Mouse (Mus musculus) heart, adult 11 months (tissue): ENCODE results near the gene Nlrc4.

Experiments used
- DNase-seq: peaks from one replicate; pipeline ENCODE4 v3.0.0; 2022

The Nlrc4 gene

DNA sequence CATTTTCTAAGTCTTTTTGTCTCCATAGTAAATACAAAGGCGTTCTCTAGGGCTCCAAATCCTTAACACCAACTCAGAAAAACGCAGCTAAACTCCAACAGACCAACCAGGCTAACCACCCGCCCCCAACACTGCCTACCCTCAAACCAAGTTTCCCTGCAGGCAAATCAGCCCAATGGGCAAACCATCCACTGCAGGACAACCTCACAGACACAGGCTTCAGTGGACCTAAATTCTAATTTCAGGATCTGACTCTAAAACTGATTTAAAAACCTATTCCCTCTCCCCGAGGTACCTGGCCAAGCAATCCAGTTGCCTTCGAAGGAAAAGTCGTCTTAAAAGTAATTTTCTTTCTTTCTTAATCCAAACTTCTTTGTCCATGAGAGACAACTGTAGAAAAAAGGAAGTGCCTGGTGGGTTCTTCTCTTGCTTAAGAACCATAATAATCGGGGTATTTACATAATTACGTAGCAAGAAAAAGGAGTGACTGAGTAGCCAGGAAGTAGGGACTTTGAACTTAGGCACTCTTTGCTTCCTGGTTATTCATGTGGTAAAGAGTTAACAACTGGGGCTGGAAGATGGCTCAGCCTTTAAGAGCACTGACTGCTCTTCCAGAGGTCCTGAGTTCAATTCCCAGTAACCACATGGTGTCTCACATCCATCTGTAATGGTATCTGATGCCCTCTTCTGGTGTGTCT lies at the start of gene Nlrc4:
Gene Nlrc4 (minus strand): TSS at position 432 of the 698 bp plus-strand sequence.
- peak; percentile 84 for DNase-seq

DNA sequence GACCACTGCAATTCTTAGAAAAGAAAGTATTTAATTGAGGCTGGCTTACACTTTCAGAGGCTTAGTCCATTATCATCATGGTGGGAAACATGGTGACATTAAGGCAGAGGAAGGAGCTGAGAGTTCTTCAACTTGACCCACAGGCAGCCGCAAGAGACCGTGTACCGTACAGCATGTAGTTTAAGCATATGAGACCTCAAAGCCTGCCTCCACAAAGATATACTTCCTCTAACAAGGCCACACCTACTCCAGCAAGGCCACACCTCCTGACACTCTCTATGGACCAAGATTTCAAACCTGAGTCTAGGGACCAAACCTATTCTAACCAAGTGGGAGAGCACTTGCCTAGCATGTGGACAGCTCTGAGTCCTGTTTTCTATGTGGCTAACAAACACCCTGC lies 49.7 kb upstream of the Nlrc4 start:
- peak; percentile 80 for DNase-seq

DNA sequence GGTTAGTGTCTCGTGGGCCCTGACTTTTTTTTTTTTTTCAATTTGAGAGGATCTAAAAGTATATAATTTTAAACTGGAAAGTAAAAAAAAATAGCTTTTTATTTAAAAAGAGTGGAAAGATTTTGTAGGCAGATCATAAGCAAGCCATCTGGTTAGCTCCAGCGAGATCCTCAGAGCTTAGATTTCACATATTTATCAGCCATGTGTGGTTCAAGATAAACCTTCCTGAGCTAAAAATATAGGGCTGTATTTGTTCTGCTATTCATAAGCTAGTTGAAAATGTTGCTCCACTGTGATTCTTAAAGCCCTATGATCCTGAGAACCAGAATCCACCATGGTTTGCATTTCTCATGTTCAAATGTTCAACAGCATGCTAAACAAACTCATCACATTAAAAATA lies 49.0 kb upstream of the Nlrc4 start:
- peak; percentile 2 for DNase-seq

DNA sequence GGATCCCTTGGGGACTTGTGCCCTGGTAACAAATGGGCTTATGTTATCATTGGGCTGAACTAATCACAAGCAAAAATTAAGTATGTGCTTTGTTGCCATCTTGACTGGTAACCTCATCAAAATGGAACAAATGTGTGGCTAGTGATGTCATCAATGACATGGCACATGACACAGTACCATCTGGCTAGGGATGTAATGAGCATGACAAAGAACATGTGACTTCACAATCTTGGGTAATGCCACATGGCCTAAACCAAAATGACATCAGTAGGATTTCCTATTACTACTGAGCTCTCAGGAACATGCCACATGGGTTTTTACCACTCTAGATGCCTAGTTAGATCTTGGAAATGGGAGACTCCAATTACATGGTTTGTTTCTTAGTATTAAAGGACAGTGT lies 42.1 kb upstream of the Nlrc4 start:
- DNase-seq: peak; percentile 28

DNA sequence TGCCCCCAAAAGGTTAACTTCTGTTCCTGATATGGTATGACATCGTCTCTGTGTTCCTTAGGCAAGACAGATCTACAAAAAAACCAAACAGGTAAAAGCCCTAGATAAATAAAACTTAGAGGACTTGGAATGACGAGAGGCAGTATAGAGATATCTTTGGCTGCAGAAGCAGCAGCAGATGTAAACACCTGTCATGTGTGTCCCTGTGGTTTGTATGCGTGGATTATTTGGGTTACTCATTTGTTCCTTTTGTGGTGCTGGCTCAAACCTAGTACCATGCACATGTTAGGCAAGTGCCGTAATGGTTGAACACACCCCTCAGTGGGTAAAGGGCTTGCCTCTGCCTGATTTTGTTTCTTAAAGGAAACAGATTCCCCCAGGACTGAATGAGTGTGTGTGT lies 41.3 kb upstream of the Nlrc4 start:
- DNase-seq: peak; percentile 30

DNA sequence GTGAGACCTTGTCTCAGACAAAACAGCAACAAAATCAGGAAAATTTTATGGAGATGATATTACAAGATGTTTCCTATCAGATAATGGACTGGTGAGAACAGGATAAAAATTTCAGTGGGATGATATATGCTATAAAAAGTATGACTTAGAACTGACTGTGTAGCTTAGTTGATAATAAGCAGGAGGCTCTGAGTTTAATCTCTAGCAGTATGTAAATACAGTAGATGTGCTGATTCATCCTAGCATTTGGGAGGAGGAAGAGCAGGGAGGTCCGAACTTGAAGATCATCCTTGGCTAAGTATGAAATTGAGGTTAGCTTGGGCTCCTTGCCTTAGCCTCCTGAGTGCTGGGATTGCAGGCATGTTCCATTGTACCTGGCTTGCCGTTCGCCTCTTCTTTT lies 32.6 kb upstream of the Nlrc4 start:
- DNase-seq: no peak

DNA sequence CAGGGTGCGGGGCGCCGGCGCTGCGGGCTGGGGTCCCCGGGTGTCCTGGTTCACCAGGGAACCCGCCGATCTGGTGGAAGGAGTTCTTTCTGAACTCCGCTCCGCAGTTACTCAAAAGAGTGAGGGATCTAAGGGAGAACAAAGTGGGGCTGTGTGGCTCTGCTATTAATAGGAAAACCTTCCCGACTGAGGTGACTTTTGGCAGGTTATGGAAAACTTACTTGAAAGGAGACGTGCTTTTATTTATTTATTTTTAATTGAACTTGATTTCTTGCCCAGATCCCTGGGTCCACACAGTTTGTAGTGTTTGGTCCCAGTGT lies 30.9 kb upstream of the Nlrc4 start:
- DNase-seq: no peak

DNA sequence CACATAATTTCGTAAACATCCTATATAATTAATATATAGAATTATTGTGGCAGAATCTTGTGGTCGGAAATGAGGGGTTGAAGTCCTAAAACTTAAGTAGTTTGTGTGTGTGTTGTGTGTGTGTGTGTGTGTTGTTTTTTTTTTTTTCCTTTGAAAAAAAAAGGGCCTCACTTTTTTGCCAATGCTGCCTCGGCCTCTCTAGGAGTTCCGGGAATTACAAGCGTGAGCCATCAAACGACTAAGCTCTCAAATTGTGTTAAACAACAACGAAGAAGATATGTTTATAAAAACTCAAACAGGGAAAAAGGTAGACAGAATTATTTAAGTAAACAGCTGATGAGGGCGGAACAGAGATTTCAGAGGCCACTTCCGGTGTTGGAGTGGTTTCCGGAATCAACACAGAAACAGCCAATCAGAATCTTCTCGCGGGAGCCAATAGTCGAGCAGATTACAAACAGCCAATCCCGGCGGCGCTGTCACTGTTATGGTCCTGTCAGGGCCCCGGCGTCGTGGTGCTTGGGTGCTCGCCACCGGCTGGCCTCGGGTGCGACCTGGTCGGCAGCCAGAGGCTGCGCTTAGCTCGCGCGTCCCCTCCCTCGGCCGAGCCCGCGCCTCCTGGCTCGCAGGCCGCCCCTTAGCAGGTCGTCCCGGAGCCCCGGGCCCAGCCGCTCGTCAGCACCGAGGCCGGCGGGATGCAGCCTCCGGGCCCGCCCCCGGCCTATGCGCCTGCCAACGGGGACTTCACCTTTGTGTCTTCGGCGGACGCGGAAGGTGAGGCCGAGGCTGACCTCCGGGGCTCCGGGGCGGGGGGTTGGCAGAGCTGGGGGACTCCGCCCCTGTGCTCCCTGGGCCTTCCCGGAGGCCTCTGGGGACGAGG lies 30.3 kb upstream of the Nlrc4 start, which contains the start of gene Yipf4:
Gene Yipf4 (plus strand): TSS at position 470 of the 877 bp plus-strand sequence.
- DNase-seq: peak; percentile 100

DNA sequence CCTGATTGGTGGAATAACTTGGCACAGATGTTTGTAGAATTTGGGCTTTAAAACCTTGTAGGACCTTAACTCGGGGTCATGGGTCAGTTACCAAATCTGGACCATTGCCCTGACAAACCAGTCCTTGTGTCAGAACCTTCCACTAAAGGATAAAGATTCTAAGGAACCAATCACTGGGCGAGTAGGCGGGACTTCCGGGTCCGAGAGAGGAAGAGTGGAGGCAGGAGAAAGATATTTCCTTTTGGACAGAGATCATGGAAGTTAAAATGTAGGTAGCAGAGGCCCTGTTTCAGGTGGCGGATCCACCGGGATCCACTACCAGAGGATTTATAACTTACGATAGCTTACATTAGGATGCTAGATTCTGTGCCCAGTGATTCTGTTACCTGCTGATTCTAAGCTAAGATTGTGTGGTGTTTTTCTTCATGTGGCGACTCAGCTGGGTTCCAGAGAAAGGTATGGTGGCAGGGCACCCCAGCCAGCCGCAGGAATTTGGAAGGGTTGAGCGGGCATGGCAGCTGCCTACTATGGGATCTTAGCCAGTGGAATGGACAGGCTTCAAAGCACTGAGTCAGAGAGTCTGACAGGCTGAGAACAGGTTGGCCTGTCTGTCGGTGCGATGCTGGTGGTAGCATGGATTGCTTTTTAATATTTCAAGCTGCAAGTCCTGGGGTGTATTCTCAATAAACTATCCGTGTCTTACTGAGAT lies 21.6 kb upstream of the Nlrc4 start:
- DNase-seq: peak; percentile 74

DNA sequence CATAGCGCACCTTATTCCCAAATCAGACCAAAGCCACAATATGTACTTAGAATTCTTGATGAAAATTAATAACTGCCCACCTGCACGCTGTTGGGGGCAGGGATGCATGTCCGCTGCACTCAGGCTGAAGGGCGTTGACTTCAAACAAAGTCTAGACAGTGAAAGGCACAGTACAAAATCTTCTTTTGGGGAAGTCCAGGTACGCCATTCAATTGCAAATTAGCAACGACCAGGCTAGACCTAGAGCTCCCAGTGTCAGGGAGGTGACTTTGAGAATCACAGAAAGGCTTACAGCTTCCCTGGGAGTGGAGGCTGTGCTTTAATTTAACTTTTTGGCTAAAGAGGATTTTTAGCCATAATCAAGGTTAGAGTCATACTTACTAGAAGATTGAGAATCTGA lies 11.2 kb upstream of the Nlrc4 start:
- DNase-seq: peak; percentile 64

DNA sequence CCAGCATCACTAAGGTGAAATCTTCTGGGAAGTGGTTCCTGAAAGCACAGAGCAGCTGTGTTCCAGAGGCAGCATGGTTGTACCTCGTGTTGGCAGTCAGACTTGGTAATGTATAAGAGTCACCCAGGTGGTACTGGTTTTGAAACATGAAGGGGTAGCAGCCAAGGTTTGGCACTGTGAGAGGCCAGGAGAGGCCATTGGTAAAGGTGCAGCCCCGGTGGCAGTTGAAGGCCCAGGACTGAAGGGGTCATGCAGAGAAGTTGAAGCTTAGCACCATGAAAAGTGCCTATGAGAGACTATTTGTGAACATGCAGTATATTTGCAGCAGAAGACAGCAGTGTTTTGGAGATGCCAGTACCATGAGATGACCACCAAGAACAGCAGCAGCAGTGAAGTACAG lies 9.0 kb upstream of the Nlrc4 start:
- peak; percentile 74 for DNase-seq

DNA sequence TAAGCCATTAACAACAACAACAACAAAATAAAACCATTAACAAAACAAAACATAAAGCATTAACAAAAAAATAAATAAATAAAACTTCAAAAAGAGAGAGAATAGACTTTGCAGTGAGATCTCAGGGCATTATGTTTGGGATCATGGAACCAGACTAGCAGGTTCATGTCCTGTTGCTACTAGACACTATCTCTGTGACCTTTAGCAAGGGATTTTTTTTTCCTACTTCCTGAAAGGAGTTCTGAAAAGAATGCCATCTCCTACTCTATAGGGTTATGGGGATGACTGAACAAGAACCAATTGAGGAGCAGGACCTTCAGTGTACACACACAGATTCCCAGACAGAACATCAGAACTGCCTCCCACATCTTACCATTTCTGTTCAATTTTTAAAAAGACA lies 4.6 kb upstream of the Nlrc4 start:
- DNase-seq: peak; percentile 19

DNA sequence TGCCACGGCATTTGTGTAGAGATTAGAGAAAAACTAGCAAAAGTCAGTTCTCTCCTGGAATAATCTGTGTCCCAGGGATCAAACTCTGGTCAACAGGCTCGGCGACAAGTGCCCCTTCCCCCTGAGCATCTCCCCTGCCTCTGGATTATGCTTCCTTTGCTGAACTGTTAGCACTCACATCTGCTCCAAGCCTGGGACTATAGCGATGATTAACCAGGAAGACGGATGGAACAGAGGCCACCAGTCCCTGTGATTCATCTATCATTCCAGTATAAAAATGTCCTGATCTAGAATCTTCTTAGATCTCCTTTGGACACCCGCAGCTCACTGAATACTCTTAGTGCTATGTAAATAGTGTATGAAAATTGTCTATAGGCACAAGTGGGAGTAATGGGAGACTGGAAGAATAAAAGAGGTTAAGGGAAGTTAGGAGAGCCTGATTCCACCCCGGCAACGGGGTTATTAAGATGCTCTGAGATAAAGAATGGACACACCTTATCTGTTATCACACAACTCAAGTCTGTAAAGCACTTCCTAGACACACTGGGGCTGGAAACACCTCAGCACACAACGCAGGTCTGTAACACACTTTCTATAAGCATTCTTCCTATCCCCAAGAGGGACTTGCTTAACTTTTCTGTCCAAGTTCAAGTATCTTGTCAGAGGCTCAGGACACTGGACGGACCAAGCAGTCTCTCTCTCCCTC lies 817 bp downstream of the Nlrc4 start:
- DNase-seq: peak; percentile 62

DNA sequence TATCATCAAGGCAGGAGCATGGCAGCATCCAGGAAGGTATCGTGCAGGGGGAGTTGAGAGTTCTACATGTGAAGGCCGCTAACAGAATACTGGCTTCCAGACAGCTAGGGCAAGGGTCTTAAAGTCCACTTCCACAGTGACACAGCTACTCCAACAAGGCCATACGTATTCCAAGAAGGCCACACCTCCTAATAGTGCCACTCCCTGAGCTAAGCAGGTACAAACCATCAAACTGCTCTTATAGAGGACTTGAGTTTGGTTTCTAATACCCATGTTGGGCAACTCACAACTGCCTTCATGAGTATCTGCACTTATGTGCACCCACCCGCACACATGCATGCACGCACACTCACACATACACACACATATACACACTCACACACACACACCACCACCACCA lies 2.1 kb downstream of the Nlrc4 start:
- peak; percentile 72 for DNase-seq

DNA sequence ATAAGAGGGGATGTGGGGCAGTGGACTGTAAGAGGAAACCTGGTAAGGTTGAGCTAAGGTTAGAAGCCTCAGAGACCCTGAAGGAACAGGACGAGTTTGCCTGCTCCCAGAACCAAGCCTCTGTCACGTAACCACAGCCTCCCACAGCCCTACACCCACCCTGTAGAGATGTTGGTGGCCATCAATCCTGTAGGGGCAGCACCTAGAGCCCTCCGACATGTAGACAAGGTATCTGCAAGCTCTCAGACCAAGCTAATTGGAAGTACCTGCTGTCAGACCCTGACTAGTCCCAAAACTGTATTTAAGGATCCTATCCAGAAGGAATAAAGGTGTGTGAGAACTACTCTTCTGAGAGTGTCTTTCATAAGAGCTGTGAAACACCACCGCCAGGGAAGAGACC lies 3.5 kb downstream of the Nlrc4 start:
- DNase-seq: peak; percentile 71

DNA sequence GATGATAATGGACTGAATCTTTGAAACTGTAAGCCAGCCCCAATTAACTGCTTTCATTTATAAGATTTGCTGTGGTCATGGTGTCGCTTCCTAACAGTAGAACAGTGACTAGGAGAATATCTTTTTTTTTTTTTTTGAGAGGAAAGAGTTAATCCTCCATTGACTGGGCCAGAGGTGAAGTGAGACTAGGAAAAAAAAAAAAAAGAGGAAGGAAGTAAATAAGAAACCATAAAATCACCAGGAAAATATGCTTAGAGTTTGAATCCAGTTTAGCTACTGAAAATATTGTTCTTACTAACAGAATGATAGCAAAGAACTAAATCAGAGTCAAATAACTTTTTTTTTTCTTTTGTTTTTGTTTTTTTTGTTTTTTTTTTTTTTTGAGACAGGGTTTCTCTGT lies 4.3 kb downstream of the Nlrc4 start:
- no peak for DNase-seq

DNA sequence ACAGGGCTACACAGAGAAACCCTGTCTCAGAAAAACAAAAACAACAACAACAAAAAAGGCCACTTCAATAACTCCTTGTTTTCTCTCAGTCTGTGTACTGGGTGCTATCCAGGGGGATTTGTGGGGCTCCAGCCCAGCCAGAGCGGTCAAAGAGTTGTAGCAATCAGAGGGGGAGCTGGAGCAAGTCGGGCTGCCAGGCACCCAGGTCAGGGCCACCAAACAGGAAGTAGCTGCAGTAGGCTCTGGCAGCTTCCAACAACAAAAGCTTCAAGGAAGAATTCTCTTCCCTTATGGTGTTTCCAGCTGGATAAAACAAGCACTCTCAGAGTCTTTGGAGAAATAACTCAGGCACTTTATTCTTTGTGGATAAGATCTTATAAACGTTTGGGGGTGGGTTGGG lies 5.0 kb downstream of the Nlrc4 start:
- peak; percentile 79 for DNase-seq

DNA sequence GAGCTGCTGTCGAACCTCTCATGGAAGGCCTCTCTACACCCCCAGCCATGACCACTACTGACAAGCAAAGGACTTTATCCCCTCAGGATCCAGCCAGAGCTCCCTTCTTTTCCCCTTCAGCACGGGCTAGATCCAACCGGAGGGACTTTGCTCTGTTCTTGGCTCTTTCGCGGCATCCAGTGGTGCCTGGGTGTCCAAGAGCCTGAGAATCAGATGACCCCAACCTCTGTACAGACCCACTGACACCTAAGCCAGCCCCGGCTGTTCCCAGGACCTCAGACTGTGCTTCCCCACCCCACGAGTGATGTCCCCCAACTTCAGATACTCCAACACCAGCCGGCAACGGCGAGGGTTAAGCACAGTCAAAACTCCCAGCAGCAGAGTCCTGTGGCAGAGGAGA lies 9.2 kb downstream of the Nlrc4 start:
- DNase-seq: peak; percentile 74

DNA sequence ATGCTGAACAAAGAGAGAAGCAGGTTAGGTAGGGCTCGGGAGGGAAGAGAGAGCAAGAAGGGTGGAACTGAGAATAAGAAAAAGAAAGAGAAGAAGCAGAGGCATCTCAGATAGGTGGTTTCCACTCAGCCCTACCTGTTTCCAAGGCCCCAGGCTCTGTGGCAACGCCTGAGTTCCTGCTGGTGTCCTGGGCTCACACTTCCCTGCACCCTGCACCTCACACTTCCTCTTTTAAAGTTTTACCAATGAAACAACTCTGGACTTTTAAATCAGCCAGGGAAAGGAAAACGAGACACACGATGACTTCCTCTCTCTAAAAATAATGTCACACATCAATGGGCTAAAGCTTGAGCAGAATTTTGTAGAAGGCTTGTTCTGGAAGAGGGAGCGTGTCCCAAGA lies 18.5 kb downstream of the Nlrc4 start:
- DNase-seq: peak; percentile 88

DNA sequence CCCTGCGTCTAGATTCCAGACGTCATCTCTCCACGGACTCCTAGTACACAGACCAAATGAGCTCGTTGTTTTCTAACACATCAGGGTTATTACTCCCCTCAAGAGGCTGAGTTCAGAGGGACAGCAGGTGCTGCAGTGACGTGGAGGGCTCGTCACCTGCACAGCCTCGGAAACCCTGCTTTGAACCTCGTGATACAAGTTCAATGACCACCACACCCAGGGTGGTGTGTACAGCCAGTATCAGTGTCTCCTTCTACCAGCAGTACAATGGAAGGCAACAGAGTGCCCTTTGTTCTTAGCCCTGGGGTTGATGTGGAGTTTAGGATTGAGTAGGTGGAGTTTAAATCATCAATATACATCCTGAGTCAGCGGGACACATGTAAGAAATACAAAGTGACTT lies 21.2 kb downstream of the Nlrc4 start:
- no peak for DNase-seq

DNA sequence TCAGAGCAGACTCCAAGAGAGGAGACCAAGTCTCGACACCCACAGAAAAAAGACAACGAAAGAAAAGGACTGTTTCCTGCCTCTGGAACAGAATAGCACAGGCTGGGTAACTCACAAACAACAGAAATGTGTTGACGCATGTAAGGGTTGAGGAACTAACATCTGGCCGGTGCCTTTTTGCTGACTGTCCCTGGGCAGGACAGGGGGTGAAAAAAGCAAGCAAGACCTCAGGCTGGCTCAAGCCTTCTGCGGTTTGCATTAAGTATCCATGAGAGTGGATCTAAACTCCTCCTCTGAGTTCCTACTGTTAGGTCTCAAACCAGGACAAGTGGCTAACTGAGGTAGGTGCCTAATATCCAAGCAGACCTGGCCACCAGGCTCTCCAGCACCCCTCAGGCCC lies 26.3 kb downstream of the Nlrc4 start:
- peak; percentile 94 for DNase-seq

DNA sequence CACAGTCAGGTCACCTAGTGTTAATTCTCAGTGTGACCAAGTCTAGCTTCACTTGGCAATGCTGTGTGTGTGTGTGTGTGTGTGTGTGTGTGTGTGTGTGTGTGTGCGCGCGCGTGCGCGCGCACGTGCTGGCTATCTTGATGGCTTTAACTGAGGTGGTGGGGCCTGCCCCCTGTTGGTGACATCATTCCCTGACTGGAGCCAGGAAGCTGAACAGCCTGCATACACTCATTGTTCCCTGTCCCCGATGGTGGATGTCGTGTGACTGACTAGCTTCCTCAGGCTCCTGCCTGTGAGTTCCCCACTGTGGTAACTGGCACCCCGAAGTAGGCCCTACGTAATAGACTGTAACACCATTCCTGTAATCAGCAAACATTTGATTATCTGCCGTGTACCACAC lies 27.5 kb downstream of the Nlrc4 start:
- peak; percentile 93 for DNase-seq

DNA sequence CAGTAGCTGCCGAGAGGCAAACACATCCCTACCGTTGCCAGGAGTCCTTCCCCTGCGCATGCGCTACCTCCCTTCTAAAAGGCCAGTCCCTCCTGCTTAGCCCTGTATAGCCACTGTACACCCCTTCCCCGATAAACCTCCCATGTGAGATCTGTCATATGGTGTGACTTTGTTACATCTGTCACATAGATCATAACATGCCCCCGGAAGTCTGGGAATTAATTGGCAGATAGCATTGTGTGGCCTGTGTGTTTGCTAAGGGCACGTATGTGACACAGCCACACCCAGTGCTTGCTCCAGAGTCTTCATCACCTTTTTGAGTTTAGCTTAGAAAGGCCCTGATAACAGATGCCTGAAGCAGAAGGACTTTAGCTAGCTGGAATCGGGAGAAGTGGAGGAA lies 28.9 kb downstream of the Nlrc4 start:
- peak; percentile 81 for DNase-seq
